Mouse (Mus musculus) bone marrow, adult 2 months (tissue): ENCODE data around the gene Mypn.

Source experiments
- CTCF ChIP-seq: fragments of 200-500 bp; IDR thresholded peaks from 2 replicates; pipeline ENCODE4 v1.5.1; 2011; ENCODE audit warnings: low read length, control low read depth; ENCODE audit not compliant: control insufficient read depth, insufficient read depth
- POLR2A ChIP-seq: fragments of 200-500 bp; IDR thresholded peaks from 2 replicates; pipeline ENCODE4 v1.6.1; 2011; ENCODE audit warnings: low read depth, mild to moderate bottlenecking, control low read depth, low read length, borderline replicate concordance; ENCODE audit not compliant: control insufficient read depth

GRCm38 (mm10) chr10:63230854-63231253, 27.1 kb upstream of the Mypn start:
- TF ChIP-seq CTCF (no peak), POLR2A (no peak)
